18 mouse cellular contexts compared by ENCODE assay signal in genomic region chr5:4257048-4257750, GRCm38 (mm10).
DNase-seq lines count a peak whose midpoint lies in the region; ATAC-seq lines count a peak whose summit lies in the region.
"Had no signal": no experiment of that assay in that cellular context is flagged by ENCODE, and none has a peak within 500 bp of the region (broad histone marks: within the 10 kb centered on the region; RNA-seq: fewer than 3 reads in every experiment).

No protein-coding gene starts in this region.

- peak; percentile 86 for ATAC-seq in neural tube, embryonic 14.5 days (ENCODE audit: low read depth)
- ATAC-seq: forebrain, embryonic 13.5 days; intestine, postnatal 0 days had no signal

- H3K36me3 ChIP-seq in neural tube, embryonic 14.5 days (ENCODE audit: control insufficient read depth, insufficient read depth, low read length), result no peaks in the 10 kb centered on the region
- H3K36me3 ChIP-seq: embryonic facial prominence, embryonic 15.5 days; G1E; heart, embryonic 13.5 days; hindbrain, embryonic 10.5 days; liver, embryonic 15.5 days; midbrain, embryonic 10.5 days had no signal

- H3K27me3 ChIP-seq in neural tube, embryonic 14.5 days (ENCODE audit: control insufficient read depth, insufficient read depth, low read length), result no peaks in the 10 kb centered on the region
- H3K27me3 ChIP-seq: embryonic facial prominence, embryonic 15.5 days; forebrain, embryonic 13.5 days; heart, embryonic 13.5 days; liver, embryonic 15.5 days had no signal

- intact Hi-C loops in heart, postnatal 25 days (cut with DNase I), result no loop called here

- H3K4me3 ChIP-seq in neural tube, embryonic 14.5 days (ENCODE audit: low read depth, low read length), result no peak overlapping the region
- H3K4me3 ChIP-seq: embryonic facial prominence, embryonic 15.5 days; forebrain, embryonic 13.5 days; heart, embryonic 13.5 days; hindbrain, embryonic 10.5 days; liver, embryonic 15.5 days; midbrain, embryonic 10.5 days had no signal

- no peaks in the 10 kb centered on the region for H3K9me3 ChIP-seq in neural tube, embryonic 14.5 days (ENCODE audit: control insufficient read depth, low read length)
- H3K9me3 ChIP-seq: embryonic facial prominence, embryonic 15.5 days; forebrain, embryonic 13.5 days; G1E; heart, embryonic 13.5 days; hindbrain, embryonic 10.5 days; liver, embryonic 15.5 days; midbrain, embryonic 10.5 days had no signal

- DNase-seq in kidney, postnatal 4 days, result peak; percentile 10 to 20
- DNase-seq in kidney, postnatal 25 days, result no peak
- peak; percentile 46 for DNase-seq in embryo, embryonic 11 days
- DNase-seq in forelimb bud, embryonic 11.5 days (ENCODE audit: low read depth, low spot score), result peak; percentile 68
- DNase-seq in cerebellum, adult 9-11 months, result no peak
- DNase-seq in heart, postnatal 25 days (ENCODE audit: low spot score), result no peak
- DNase-seq: adrenal gland, adult 2 months; cerebellum, adult 9-10 months; thymus, postnatal 36 days had no signal

- H3K9ac ChIP-seq in neural tube, embryonic 14.5 days (replicated peaks; ENCODE audit: low read depth, low read length), result no peak overlapping the region
- H3K9ac ChIP-seq: embryonic facial prominence, embryonic 15.5 days; forebrain, embryonic 13.5 days; heart, embryonic 13.5 days; liver, embryonic 15.5 days had no signal

- peak overlapping the region; percentile 8; the same call in 1 of the 2 replicates for H3K4me2 ChIP-seq in neural tube, embryonic 14.5 days (ENCODE audit: low read depth, low read length)
- H3K4me2 ChIP-seq: embryonic facial prominence, embryonic 15.5 days; forebrain, embryonic 13.5 days; heart, embryonic 13.5 days; liver, embryonic 15.5 days had no signal

- 25% methylated on average over 12 of the region's 12 CpGs for WGBS in neural tube, embryonic 14.5 days

- H3K4me1 ChIP-seq in neural tube, embryonic 14.5 days (ENCODE audit: control insufficient read depth, insufficient read depth, low read length), result peaks cover 3% of the 10 kb centered on the region; the same call in 1 of the 2 replicates
- H3K4me1 ChIP-seq: embryonic facial prominence, embryonic 15.5 days; forebrain, embryonic 13.5 days; hindbrain, embryonic 10.5 days; liver, embryonic 15.5 days; midbrain, embryonic 10.5 days had no signal

- H3K27ac ChIP-seq in neural tube, embryonic 14.5 days (ENCODE audit: low read depth, low read length), result no peak overlapping the region
- H3K27ac ChIP-seq: embryonic facial prominence, embryonic 15.5 days; forebrain, embryonic 13.5 days; heart, embryonic 13.5 days; hindbrain, embryonic 10.5 days; liver, embryonic 15.5 days; midbrain, embryonic 10.5 days had no signal

Comparison
In these comparisons a context has a peak if more than half of its experiments do, and no peak if none do; other contexts are left out.
1. DNase-seq: peak in kidney, postnatal 4 days (2 of 2), embryo, embryonic 11 days (single experiment) and forelimb bud, embryonic 11.5 days (single experiment); none in kidney, postnatal 25 days (0 of 2), cerebellum, adult 9-11 months (single experiment) and heart, postnatal 25 days (single experiment).